Mouse (Mus musculus) myocyte (in vitro differentiated cells): ENCODE data around the gene Fam171b. TPM values are rescaled to one million over a fixed set of nuclear protein-coding genes. Genes with fewer than 3 reads are reported as not detected.

Source experiments
- H3K27me3 ChIP-seq: one replicate; pipeline ENCODE4 v1.6.1; 2011; ENCODE audit not compliant: control insufficient read depth, insufficient read depth, insufficient read length
- H3K36me3 ChIP-seq: one replicate; pipeline ENCODE4 v1.6.1; 2011; ENCODE audit not compliant: control insufficient read depth, insufficient read depth
- H3K4me2 ChIP-seq: one replicate; pipeline ENCODE4 v1.6.1; 2011; ENCODE audit warnings: low read depth, control low read depth
- H3K4me3 ChIP-seq: one replicate; pipeline ENCODE4 v1.5.1; 2011; ENCODE audit warnings: mild to moderate bottlenecking, control low read depth, moderate library complexity
- H3K79me2 ChIP-seq: one replicate; pipeline ENCODE4 v1.6.1; 2011; ENCODE audit not compliant: control insufficient read depth, insufficient read depth
- H3ac ChIP-seq: one replicate; pipeline ENCODE4 v1.6.1; 2011; ENCODE audit not compliant: control insufficient read depth, insufficient read length
- CEBPB ChIP-seq: IDR thresholded peaks from 2 replicates; pipeline ENCODE4 v1.6.1; 2011; ENCODE audit warnings: mild to moderate bottlenecking, moderate library complexity; ENCODE audit not compliant: poor library complexity, insufficient read depth, severe bottlenecking
- E2F4 ChIP-seq: IDR thresholded peaks from one replicate; pipeline ENCODE4 v1.6.1; 2011; ENCODE audit warnings: mild to moderate bottlenecking, control low read depth, moderate library complexity; ENCODE audit not compliant: insufficient read depth
- MAX ChIP-seq: IDR thresholded peaks from one replicate; pipeline ENCODE4 v1.6.1; 2011; ENCODE audit warnings: low read depth, mild to moderate bottlenecking, control low read depth
- MYOD1 ChIP-seq, 3 experiments: IDR thresholded peaks; one replicate each; pipeline ENCODE4 v1.6.1; 2011; ENCODE audit warnings: control low read depth in 2 of 3, low read depth in 2 of 3, mild to moderate bottlenecking in 2 of 3, moderate library complexity in 1 of 3; ENCODE audit not compliant: insufficient read length in 2 of 3, control insufficient read depth in 1 of 3
- MYOG ChIP-seq, 3 experiments: IDR thresholded peaks; one replicate each; pipeline ENCODE4 v1.6.1; 2011; ENCODE audit warnings: control low read depth in 2 of 3, low read depth in 2 of 3, mild to moderate bottlenecking in 2 of 3; ENCODE audit not compliant: insufficient read length in 2 of 3, control insufficient read depth in 1 of 3, insufficient read depth in 1 of 3
- POLR2A ChIP-seq: IDR thresholded peaks from one replicate; pipeline ENCODE4 v1.6.1; 2011; ENCODE audit warnings: low read depth, mild to moderate bottlenecking, control low read depth, moderate library complexity; ENCODE audit not compliant: insufficient read length
- POLR2AphosphoS2 ChIP-seq: IDR thresholded peaks from one replicate; pipeline ENCODE4 v1.6.1; 2011; ENCODE audit warnings: low read depth, control low read depth; ENCODE audit not compliant: insufficient read length
- REST ChIP-seq: IDR thresholded peaks from one replicate; pipeline ENCODE4 v1.6.1; 2011; ENCODE audit warnings: mild to moderate bottlenecking, control low read depth, moderate library complexity; ENCODE audit not compliant: insufficient read depth, insufficient read length
- SRF ChIP-seq: IDR thresholded peaks from one replicate; pipeline ENCODE4 v1.6.1; 2011; ENCODE audit warnings: low read depth; ENCODE audit not compliant: control insufficient read depth, insufficient read length
- TCF12 ChIP-seq: IDR thresholded peaks from one replicate; pipeline ENCODE4 v1.6.1; 2011; ENCODE audit warnings: mild to moderate bottlenecking, control low read depth; ENCODE audit not compliant: poor library complexity, insufficient read depth, severe bottlenecking
- TCF3 ChIP-seq: IDR thresholded peaks from one replicate; pipeline ENCODE4 v1.6.1; 2011; ENCODE audit warnings: low read depth, control low read depth; ENCODE audit not compliant: insufficient read length
- USF1 ChIP-seq: IDR thresholded peaks from one replicate; pipeline ENCODE4 v1.6.1; 2011; ENCODE audit warnings: low read depth, mild to moderate bottlenecking, control low read depth, moderate library complexity
- polyA plus RNA-seq: library from polyadenylated mRNA; unstranded; fragments of >200 nt; fragmentation: generic; extraction: Trizol; gene quantifications from one replicate; pipeline ENCODE4 v1.2.1, GENCODE M21; 2012; ENCODE audit warnings: missing spikeins

Gene Fam171b
- polyA plus RNA-seq, 1 experiment: 1.7 TPM

- no peak for TF ChIP-seq POLR2AphosphoS2
- TF ChIP-seq REST: no peak
- TF ChIP-seq SRF: no peak
- no peak for TF ChIP-seq TCF12
- TF ChIP-seq POLR2A: no peak
- TF ChIP-seq MYOG (IDR thresholded peaks at IDR 0.05; ENCODE audit: control insufficient read depth in 1 of 3, insufficient read depth in 1 of 3, insufficient read length in 2 of 3, low read depth in 2 of 3): no peak
- no peak for TF ChIP-seq CEBPB
- no peak for TF ChIP-seq E2F4
- TF ChIP-seq USF1: no peak
- Histone ChIP-seq H3K4me3 (no peak overlapping the region), H3K36me3 (no peaks in the 10 kb centered on the region), H3K27me3 (no peaks in the 10 kb centered on the region), H3K4me2 (no peak overlapping the region), H3ac (no peak overlapping the region), H3K79me2 (no peaks in the 10 kb centered on the region)
Observed at GRCm38 (mm10) chr2:83835313-83836070, 23.1 kb downstream of the Fam171b start.

- no peak for TF ChIP-seq TCF3
- TF ChIP-seq MYOG (IDR thresholded peaks at IDR 0.05; ENCODE audit: control insufficient read depth in 1 of 3, insufficient read depth in 1 of 3, insufficient read length in 2 of 3, low read depth in 2 of 3): no peak
- no peak for TF ChIP-seq SRF
- TF ChIP-seq REST: no peak
- TF ChIP-seq USF1: no peak
- TF ChIP-seq E2F4: no peak
- TF ChIP-seq POLR2A: no peak
- TF ChIP-seq TCF12: no peak
- TF ChIP-seq MAX: no peak
- no peak for TF ChIP-seq CEBPB
- TF ChIP-seq POLR2AphosphoS2: no peak
- TF ChIP-seq MYOD1 (IDR thresholded peaks at IDR 0.05; ENCODE audit: control insufficient read depth in 1 of 3, insufficient read length in 2 of 3, low read depth in 2 of 3): no peak
- Histone ChIP-seq H3K4me3 (no peak overlapping the region), H3K4me2 (no peak overlapping the region), H3K27me3 (no peaks in the 10 kb centered on the region), H3K79me2 (no peaks in the 10 kb centered on the region), H3K36me3 (no peaks in the 10 kb centered on the region), H3ac (no peak overlapping the region)
Observed at GRCm38 (mm10) chr2:83848495-83848894, 36.1 kb downstream of the Fam171b start.

DNA sequence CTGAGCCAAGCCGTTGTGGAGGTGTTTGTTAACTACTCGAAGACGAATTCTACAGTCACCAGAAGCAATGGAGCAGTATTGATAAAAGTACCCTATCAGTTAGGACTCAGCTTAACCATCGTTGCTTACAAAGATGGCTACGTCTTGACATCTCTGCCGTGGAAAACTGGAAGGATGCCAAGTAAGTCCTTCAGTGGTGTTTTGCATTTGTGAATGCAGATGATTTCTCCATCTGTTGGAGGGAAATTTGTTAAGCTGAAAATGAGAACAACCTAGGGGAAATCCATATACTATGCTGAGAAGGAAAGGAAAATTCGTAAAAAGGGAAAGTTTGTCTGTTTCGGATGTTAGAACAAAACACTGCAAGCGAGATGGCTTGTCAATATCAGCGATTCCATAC lies 41.0 kb downstream of the Fam171b start:
- Histone ChIP-seq H3ac (no peak overlapping the region), H3K4me3 (no peak overlapping the region), H3K27me3 (no peaks in the 10 kb centered on the region), H3K36me3 (no peaks in the 10 kb centered on the region), H3K79me2 (no peaks in the 10 kb centered on the region), H3K4me2 (no peak overlapping the region)
- TF ChIP-seq MAX (no peak), CEBPB (no peak), TCF3 (no peak), POLR2AphosphoS2 (no peak), TCF12 (no peak), MYOD1 (IDR thresholded peaks at IDR 0.05; ENCODE audit: control insufficient read depth in 1 of 3, insufficient read length in 2 of 3, low read depth in 2 of 3) (no peak), REST (no peak), SRF (no peak)

- H3K79me2 ChIP-seq: no peaks in the 10 kb centered on the region
- no peak overlapping the region for H3K4me3 ChIP-seq
- H3K36me3 ChIP-seq: no peaks in the 10 kb centered on the region
- H3K4me2 ChIP-seq: no peak overlapping the region
- no peak for TF ChIP-seq TCF12
- no peak for TF ChIP-seq MYOD1 (IDR thresholded peaks at IDR 0.05; ENCODE audit: control insufficient read depth in 1 of 3, insufficient read length in 2 of 3, low read depth in 2 of 3)
- TF ChIP-seq MAX: no peak
- no peak for TF ChIP-seq E2F4
- no peak for TF ChIP-seq CEBPB
- TF ChIP-seq POLR2A: no peak
- H3ac ChIP-seq: no peak overlapping the region
- H3K27me3 ChIP-seq: no peaks in the 10 kb centered on the region
Observed at GRCm38 (mm10) chr2:83856236-83856635, 43.8 kb downstream of the Fam171b start.

DNA sequence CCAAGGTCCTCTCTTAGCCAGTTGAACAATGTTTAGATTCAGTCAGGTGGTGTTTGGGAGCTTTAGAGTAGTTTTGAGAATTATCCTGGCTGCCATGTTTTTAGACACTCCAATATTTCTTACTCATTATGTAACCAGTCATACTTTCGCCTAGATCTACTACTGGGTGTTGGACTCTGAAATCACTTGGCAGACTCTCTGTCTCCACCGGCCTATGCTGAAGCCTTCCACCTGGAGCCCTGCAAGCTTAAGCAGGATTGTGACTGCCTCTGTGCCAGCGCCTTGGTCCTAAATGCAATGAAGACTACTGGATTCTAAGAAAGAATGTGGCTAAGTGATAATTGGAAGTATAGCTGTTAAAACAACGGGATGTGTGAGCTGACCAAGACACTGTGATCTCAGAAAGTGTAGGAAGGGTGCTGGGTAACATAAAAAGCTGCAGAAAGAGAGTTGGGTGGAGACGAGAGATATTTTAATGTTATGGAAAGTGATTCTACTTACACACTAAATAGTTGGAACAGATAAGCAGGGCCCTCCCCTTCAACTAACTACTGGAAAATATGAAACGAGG lies 71.5 kb downstream of the Fam171b start:
- no peaks in the 10 kb centered on the region for H3K79me2 ChIP-seq
- H3K4me2 ChIP-seq: no peak overlapping the region
- H3ac ChIP-seq: no peak overlapping the region
- H3K36me3 ChIP-seq: no peaks in the 10 kb centered on the region
- H3K4me3 ChIP-seq: no peak overlapping the region
- TF ChIP-seq E2F4 (no peak), MYOD1 (IDR thresholded peaks at IDR 0.05; ENCODE audit: control insufficient read depth in 1 of 3, insufficient read length in 2 of 3, low read depth in 2 of 3) (no peak), TCF12 (no peak), TCF3 (no peak), SRF (no peak), REST (no peak)
- no peaks in the 10 kb centered on the region for H3K27me3 ChIP-seq
